Mouse (Mus musculus) Patski (cell line): ENCODE results near the gene Erbin. TPM values are rescaled to one million over a fixed set of nuclear protein-coding genes. Genes with fewer than 3 reads are reported as not detected.

Experiments used
- ATAC-seq: fragments of 100-300 bp; one replicate; pipeline ENCODE4 v1.8.0; 2021
- CTCF ChIA-PET: fragments of 350-600 bp; sonication (Branson Sonifier 250); formaldehyde crosslinking; loops from one replicate; lab custom pipeline; 2022; ENCODE audit warnings: inconsistent platforms; lab: Charles Lee
- POLR2A ChIA-PET: fragments of 350-600 bp; sonication (Branson Sonifier 250); formaldehyde crosslinking; loops from one replicate; lab custom pipeline; 2022; ENCODE audit warnings: antibody characterized with exemption, inconsistent platforms; lab: Charles Lee
- DNase-seq: peaks from one replicate; pipeline ENCODE4 v3.0.0-alpha.2; 2011; ENCODE audit warnings: low read depth, low spot score
- H3K27me3 ChIP-seq: fragments of 371-371 bp; one replicate; pipeline ENCODE4 v1.5.1; 2021
- CTCF ChIP-seq: fragments of 100-300 bp; IDR thresholded peaks from one replicate; pipeline ENCODE4 v1.5.1; 2021
- in situ Hi-C: fragments of 300-500 bp; cut with MboI; formaldehyde crosslinking; loops from 3 replicates; pipeline ENCODE4 v1.11.1; 2018; ENCODE audit warnings: low pct_unique_long_range_greater_than_20kb, mixed read lengths
- polyA plus RNA-seq: library from polyadenylated mRNA; unstranded; gene quantifications from one replicate; pipeline ENCODE4 v1.2.3, GENCODE M21; 2021

Erbin gene
- polyA plus RNA-seq, 1 experiment from 2014 or later, result 99.6 TPM

GRCm38 (mm10) chr13:103951393-103951792 lies 31.1 kb upstream of the Erbin start:
- in situ Hi-C loops, result no loop called here
- no peak for TF ChIP-seq CTCF
- POLR2A ChIA-PET, result no interaction called here
- no peak for ATAC-seq
- CTCF ChIA-PET, result no interaction called here
- no peaks in the 10 kb centered on the region for H3K27me3 ChIP-seq
- no peak for DNase-seq

- ATAC-seq (no peak), DNase-seq (no peak)
- ChIA-PET CTCF (no interaction called here), POLR2A (no interaction called here)
- no peak for TF ChIP-seq CTCF
- no peaks in the 10 kb centered on the region for H3K27me3 ChIP-seq
- in situ Hi-C loops, result no loop called here
Observed at GRCm38 (mm10) chr13:103940796-103941195, 20.5 kb upstream of the Erbin start.

DNA sequence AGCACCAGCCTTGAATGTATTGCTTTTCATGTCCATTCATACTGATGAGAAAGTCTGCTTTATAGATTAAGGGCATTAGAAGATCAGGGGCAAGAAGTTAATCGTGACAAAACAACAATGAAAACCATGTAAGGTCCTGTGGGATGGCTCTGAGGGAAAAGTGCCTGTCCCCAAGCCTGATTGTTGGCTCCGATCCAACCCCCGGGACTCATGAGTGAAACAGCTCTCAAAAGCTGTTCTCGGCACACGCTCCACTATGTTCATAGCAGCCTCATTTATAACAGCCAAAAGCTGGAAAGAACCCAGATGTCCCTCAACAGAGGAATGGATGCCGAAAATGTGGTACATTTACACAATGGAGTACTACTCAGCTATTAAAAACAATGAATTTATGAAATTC lies 4.3 kb upstream of the Erbin start:
- no peaks in the 10 kb centered on the region for H3K27me3 ChIP-seq
- ChIA-PET CTCF (no interaction called here), POLR2A (no interaction called here)
- TF ChIP-seq CTCF, result no peak
- no peak for ATAC-seq
- DNase-seq, result no peak
- in situ Hi-C loops, result no loop called here

- no peaks in the 10 kb centered on the region for H3K27me3 ChIP-seq
- ChIA-PET POLR2A (no interaction called here), CTCF (no interaction called here)
- no peak for TF ChIP-seq CTCF
- in situ Hi-C loops, result no loop called here
- no peak for DNase-seq
- ATAC-seq, result no peak
Observed at GRCm38 (mm10) chr13:103923402-103924065, 3.2 kb upstream of the Erbin start.

GRCm38 (mm10) chr13:103921831-103922380 lies 1.6 kb upstream of the Erbin start:
- no peak for TF ChIP-seq CTCF
- ChIA-PET CTCF (interaction anchor here (1.0 to 1.3 kb wide), 3 partner anchors 22 to 108 kb away, joined by 3 read pairs; no protein-coding TSS in a partner anchor), POLR2A (interaction anchor here (0.6 to 2.6 kb wide), 5 partner anchors 80 to 119 kb away, joined by 3 to 6 read pairs (median 4); no protein-coding TSS in a partner anchor)
- DNase-seq, result no peak
- in situ Hi-C loops, result no loop called here
- ATAC-seq, result no peak
- no peaks in the 10 kb centered on the region for H3K27me3 ChIP-seq

GRCm38 (mm10) chr13:103920933-103921830 lies 868 bp upstream of the Erbin start:
- H3K27me3 ChIP-seq, result no peaks in the 10 kb centered on the region
- ChIA-PET POLR2A (interaction anchor here (0.7 to 2.6 kb wide), 10 partner anchors 58 to 129 kb away, joined by 3 to 6 read pairs (median 4); no protein-coding TSS in a partner anchor), CTCF (interaction anchor here (1.0 kb wide), 1 partner anchor 105 kb away, joined by 3 read pairs; no protein-coding TSS in a partner anchor)
- ATAC-seq, result peak; percentile 89
- TF ChIP-seq CTCF, result peak; percentile 40
- no peak for DNase-seq
- in situ Hi-C loops, result no loop called here

- no peaks in the 10 kb centered on the region for H3K27me3 ChIP-seq
- ChIA-PET POLR2A (interaction anchor here (0.9 to 2.6 kb wide), 6 partner anchors 66 to 130 kb away, joined by 3 to 6 read pairs (median 4); no protein-coding TSS in a partner anchor), CTCF (interaction anchor here (2.2 kb wide), 1 partner anchor 115 kb away, joined by 7 read pairs; no protein-coding TSS in a partner anchor)
- DNase-seq (no peak), ATAC-seq (peak; percentile 1)
- TF ChIP-seq CTCF, result no peak
- in situ Hi-C loops, result loop anchor here (10.0 kb wide), 1 partner anchor 125 kb away; no protein-coding TSS in a partner anchor
Observed at GRCm38 (mm10) chr13:103919956-103920260, 406 bp downstream of the Erbin start.

DNA sequence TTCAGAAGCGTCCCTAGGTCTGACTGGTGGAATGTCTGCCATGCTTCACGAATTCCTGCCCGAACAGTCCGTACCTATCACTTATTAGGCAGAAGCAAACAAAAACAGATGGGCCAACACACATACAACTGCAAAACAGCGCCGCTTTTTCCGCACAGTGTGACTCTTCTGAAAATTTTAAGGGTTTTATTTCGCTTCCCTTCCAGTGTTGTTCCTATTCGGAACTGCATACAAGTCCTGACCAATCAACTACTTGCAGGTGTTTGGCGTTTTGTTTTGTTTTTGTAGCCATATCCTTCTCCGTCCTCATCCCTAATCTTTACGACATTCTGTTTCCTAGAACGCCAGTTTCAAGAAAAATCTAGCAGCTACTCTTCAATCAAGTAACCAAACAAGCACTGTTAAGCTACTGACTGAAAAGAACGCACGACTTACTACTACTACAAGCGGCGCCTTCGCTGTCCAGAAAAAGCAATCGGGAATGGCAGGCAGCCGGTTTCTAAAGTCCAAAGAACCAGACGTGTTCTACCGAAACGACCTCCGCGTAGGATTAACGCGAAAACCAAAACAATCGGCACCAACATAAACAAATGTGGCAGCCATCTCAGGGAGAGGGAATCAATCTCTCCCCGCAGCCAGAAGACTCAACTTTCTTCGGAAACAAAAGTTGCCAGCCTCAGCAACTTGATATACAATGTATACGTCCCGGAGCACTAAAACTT lies 919 bp downstream of the Erbin start:
- no peaks in the 10 kb centered on the region for H3K27me3 ChIP-seq
- ATAC-seq (no peak), DNase-seq (no peak)
- no peak for TF ChIP-seq CTCF
- in situ Hi-C loops, result loop anchor here (10.0 kb wide), 1 partner anchor 125 kb away; no protein-coding TSS in a partner anchor
- ChIA-PET CTCF (interaction anchor here (0.9 to 2.2 kb wide), 4 partner anchors 73 to 123 kb away, joined by 3 to 7 read pairs (median 5); no protein-coding TSS in a partner anchor), POLR2A (interaction anchor here (0.5 to 2.6 kb wide), 4 partner anchors 19 to 130 kb away, joined by 3 to 6 read pairs (median 4); no protein-coding TSS in a partner anchor)

DNA sequence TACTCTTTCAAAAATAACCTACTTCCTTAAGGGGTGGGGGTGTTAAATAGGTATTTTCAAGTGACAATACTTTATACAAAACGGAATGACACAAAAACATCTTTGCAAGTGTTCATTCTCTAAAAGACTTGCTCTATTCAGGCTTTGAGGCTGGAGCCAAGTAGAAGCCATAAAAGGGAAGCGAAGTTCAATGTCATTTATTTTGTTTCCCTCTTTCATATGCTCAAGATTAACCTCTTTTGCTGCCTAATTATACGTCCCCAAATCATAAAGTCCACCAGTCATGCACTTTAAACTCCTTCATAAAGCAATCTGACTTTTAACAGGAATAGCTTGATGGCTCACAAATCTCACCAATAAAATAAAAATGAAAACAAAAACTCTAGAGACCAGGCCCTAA lies 1.9 kb downstream of the Erbin start:
- no peak for TF ChIP-seq CTCF
- no peak for ATAC-seq
- in situ Hi-C loops, result loop anchor here (10.0 kb wide), 1 partner anchor 126 kb away; no protein-coding TSS in a partner anchor

More for the DNA sequence above, 1.9 kb downstream of the Erbin start:
- POLR2A ChIA-PET, result interaction anchor here (0.9 to 1.0 kb wide), 2 partner anchors 122 to 151 kb away, joined by 3 read pairs; no protein-coding TSS in a partner anchor
- no peak for DNase-seq
- CTCF ChIA-PET, result interaction anchor here (0.9 to 2.2 kb wide), 5 partner anchors 45 to 124 kb away, joined by 3 to 7 read pairs (median 4); no protein-coding TSS in a partner anchor
- H3K27me3 ChIP-seq, result no peaks in the 10 kb centered on the region
